Comparison of ENCODE assay signal across 27 mouse cellular contexts in the genomic region with DNA sequence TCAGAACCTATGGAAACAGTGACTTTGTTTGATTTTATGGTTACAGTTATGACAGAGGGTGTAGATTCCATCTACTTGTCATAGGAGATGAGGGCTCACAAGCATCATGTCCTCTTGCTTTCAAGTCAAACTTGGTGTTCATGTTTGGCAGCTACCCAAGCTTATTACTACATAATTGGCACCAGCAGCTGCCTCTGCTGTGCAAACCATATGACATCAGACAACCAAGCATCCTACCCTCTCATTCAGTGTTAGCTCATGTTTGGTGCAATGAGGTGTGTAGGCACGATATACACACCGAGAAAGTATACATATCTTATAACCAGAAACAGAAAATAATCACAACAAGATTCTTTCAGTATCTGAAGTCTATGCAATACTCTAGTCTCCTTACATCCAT.
A peak's percentile ranks its signal among the peaks of the same experiment; 100 is the strongest.
DNase-seq lines count a peak whose midpoint lies in the region; ATAC-seq lines count a peak whose summit lies in the region.
"Had no signal": no experiment of that assay in that cellular context is flagged by ENCODE, and none has a peak within 500 bp of the region (broad histone marks: within the 10 kb centered on the region; RNA-seq: fewer than 3 reads in every experiment).

No protein-coding gene starts in this region.

- no peaks in the 10 kb centered on the region for H3K9me3 ChIP-seq in forebrain, embryonic 13.5 days (replicated peaks)
- no peaks in the 10 kb centered on the region for H3K9me3 ChIP-seq in forebrain, embryonic 15.5 days
- H3K9me3 ChIP-seq: embryonic facial prominence, embryonic 12.5 days; heart, embryonic 10.5 days; liver, embryonic 12.5 days; midbrain, embryonic 12.5 days; neural tube, embryonic 13.5 days had no signal

- WGBS in forebrain, embryonic 13.5 days, result 79% methylated on average over 2 of the region's 2 CpGs
- whole genome bisulfite sequencing in forebrain, embryonic 15.5 days, result 63% methylated on average over 2 of the region's 2 CpGs

- no peak overlapping the region for H3K27ac ChIP-seq in forebrain, embryonic 13.5 days
- no peak overlapping the region for H3K27ac ChIP-seq in forebrain, embryonic 15.5 days (replicated peaks)
- H3K27ac ChIP-seq: embryonic facial prominence, embryonic 12.5 days; gastrocnemius, adult 2 months; heart, embryonic 10.5 days; left cerebral cortex, adult 2 months; liver, embryonic 12.5 days; midbrain, embryonic 12.5 days; neural tube, embryonic 13.5 days had no signal

- intact Hi-C loops in left cerebral cortex, postnatal 4 days (cut with DNase I), result no loop called here

- no peaks in the 10 kb centered on the region for H3K27me3 ChIP-seq in forebrain, embryonic 13.5 days
- no peaks in the 10 kb centered on the region for H3K27me3 ChIP-seq in forebrain, embryonic 15.5 days
- H3K27me3 ChIP-seq: embryonic facial prominence, embryonic 12.5 days; liver, embryonic 12.5 days; midbrain, embryonic 12.5 days; neural tube, embryonic 13.5 days had no signal

- no peaks in the 10 kb centered on the region for H3K36me3 ChIP-seq in forebrain, embryonic 13.5 days (ENCODE audit: poor library complexity, severe bottlenecking)
- no peaks in the 10 kb centered on the region for H3K36me3 ChIP-seq in forebrain, embryonic 15.5 days
- H3K36me3 ChIP-seq: embryonic facial prominence, embryonic 12.5 days; heart, embryonic 10.5 days; liver, embryonic 12.5 days; midbrain, embryonic 12.5 days; neural tube, embryonic 13.5 days had no signal

- peak; percentile 8 for DNase-seq in adrenal gland, postnatal 10 days
- DNase-seq in adrenal gland, postnatal 36 days, result no peak
- DNase-seq in left cerebral cortex, postnatal 4 days, result peak; percentile 54
- DNase-seq in left cerebral cortex, adult 9 months (ENCODE audit: low spot score in 2 of 2), result no peak
- DNase-seq in Muller cell, postnatal 12 days (ENCODE audit: inconsistent ontology term), result peak; percentile 9
- no peak for DNase-seq in kidney, adult 11 months
- DNase-seq: adrenal gland, adult 2 months; cerebellum, adult 9-10 months; gastrocnemius, adult 2 months; kidney, adult 8-10 months; kidney, postnatal 10 days; lung, adult 18-20 months; lung, postnatal 10 days; right cerebral cortex, adult 18-20 months; right cerebral cortex, postnatal 4 days; thymus, adult 18-20 months; thymus, postnatal 36 days had no signal

- peak; percentile 69; the same call in 1 of the 2 replicates for ATAC-seq in forebrain, embryonic 13.5 days
- ATAC-seq in forebrain, embryonic 15.5 days (replicated peaks), result no peak
- ATAC-seq: CD4-positive, CD25-positive, alpha-beta regulatory T cell, adult 4 months; liver, embryonic 12.5 days had no signal

- no peak overlapping the region for H3K4me2 ChIP-seq in forebrain, embryonic 13.5 days
- H3K4me2 ChIP-seq in forebrain, embryonic 15.5 days (replicated peaks), result no peak overlapping the region
- H3K4me2 ChIP-seq: embryonic facial prominence, embryonic 12.5 days; liver, embryonic 12.5 days; midbrain, embryonic 12.5 days; neural tube, embryonic 13.5 days had no signal

- H3K9ac ChIP-seq in forebrain, embryonic 13.5 days, result no peak overlapping the region
- no peak overlapping the region for H3K9ac ChIP-seq in forebrain, embryonic 15.5 days (replicated peaks)
- H3K9ac ChIP-seq: embryonic facial prominence, embryonic 12.5 days; liver, embryonic 12.5 days; midbrain, embryonic 12.5 days; neural tube, embryonic 13.5 days had no signal

- no peaks in the 10 kb centered on the region for H3K4me1 ChIP-seq in forebrain, embryonic 13.5 days
- H3K4me1 ChIP-seq in forebrain, embryonic 15.5 days, result no peaks in the 10 kb centered on the region
- H3K4me1 ChIP-seq: embryonic facial prominence, embryonic 12.5 days; heart, embryonic 10.5 days; liver, embryonic 12.5 days; midbrain, embryonic 12.5 days; neural tube, embryonic 13.5 days had no signal

- no peak overlapping the region for H3K4me3 ChIP-seq in forebrain, embryonic 13.5 days
- no peak overlapping the region for H3K4me3 ChIP-seq in forebrain, embryonic 15.5 days
- H3K4me3 ChIP-seq: embryonic facial prominence, embryonic 12.5 days; erythroblast, embryonic 14.5 days; gastrocnemius, adult 2 months; heart, embryonic 10.5 days; left cerebral cortex, adult 2 months; liver, embryonic 12.5 days; midbrain, embryonic 12.5 days; neural tube, embryonic 13.5 days had no signal

Comparison
In these comparisons a context has a peak if more than half of its experiments do, and no peak if none do; other contexts are left out.
1. DNase-seq: peak in adrenal gland, postnatal 10 days (single experiment), left cerebral cortex, postnatal 4 days (single experiment) and Muller cell, postnatal 12 days (single experiment); none in adrenal gland, postnatal 36 days (0 of 2), left cerebral cortex, adult 9 months (0 of 2) and kidney, adult 11 months (single experiment).